Mouse (Mus musculus) testis, postnatal 14 days (tissue): ENCODE data around the gene Ust.

Experiments
- DNase-seq: peaks from one replicate; pipeline ENCODE4 v3.0.0; 2021; ENCODE audit warnings: low spot score

Ust gene

GRCm38 (mm10) chr10:8224641-8225040 lies 294.0 kb downstream of the Ust start:
- no peak for DNase-seq

GRCm38 (mm10) chr10:8224046-8224445 lies 294.6 kb downstream of the Ust start:
- no peak for DNase-seq

GRCm38 (mm10) chr10:8216946-8217345 lies 301.7 kb downstream of the Ust start:
- DNase-seq: no peak

- no peak for DNase-seq
Observed at GRCm38 (mm10) chr10:8215181-8215580, 303.4 kb downstream of the Ust start.

- DNase-seq: no peak
Observed at GRCm38 (mm10) chr10:8213906-8214421, 304.7 kb downstream of the Ust start.

GRCm38 (mm10) chr10:8213266-8213905 lies 305.2 kb downstream of the Ust start:
- DNase-seq: no peak

GRCm38 (mm10) chr10:8212611-8213226 lies 305.9 kb downstream of the Ust start:
- DNase-seq: no peak

- no peak for DNase-seq
Observed at GRCm38 (mm10) chr10:8211694-8212093, 306.9 kb downstream of the Ust start.

- no peak for DNase-seq
Observed at GRCm38 (mm10) chr10:8210366-8210765, 308.3 kb downstream of the Ust start.

GRCm38 (mm10) chr10:8207358-8207757 lies 311.3 kb downstream of the Ust start:
- peak; percentile 87 for DNase-seq

GRCm38 (mm10) chr10:8203681-8204080 lies 314.9 kb downstream of the Ust start:
- DNase-seq: no peak

- no peak for DNase-seq
Observed at GRCm38 (mm10) chr10:8199816-8200215, 318.8 kb downstream of the Ust start.

- DNase-seq: no peak
Observed at GRCm38 (mm10) chr10:8199026-8199756, 319.4 kb downstream of the Ust start.

GRCm38 (mm10) chr10:8197661-8198060 lies 321.0 kb downstream of the Ust start:
- no peak for DNase-seq

- DNase-seq: peak; percentile 22
Observed at GRCm38 (mm10) chr10:8196300-8196699, 322.3 kb downstream of the Ust start.

GRCm38 (mm10) chr10:8195730-8196129 lies 322.9 kb downstream of the Ust start:
- DNase-seq: no peak

- no peak for DNase-seq
Observed at GRCm38 (mm10) chr10:8189331-8189981, 329.2 kb downstream of the Ust start.

- DNase-seq: no peak
Observed at GRCm38 (mm10) chr10:8185586-8185985, 333.0 kb downstream of the Ust start.

GRCm38 (mm10) chr10:8184711-8185110 lies 333.9 kb downstream of the Ust start:
- DNase-seq: no peak

GRCm38 (mm10) chr10:8183171-8183570 lies 335.5 kb downstream of the Ust start:
- no peak for DNase-seq

- no peak for DNase-seq
Observed at GRCm38 (mm10) chr10:8181596-8182185, 336.9 kb downstream of the Ust start.

GRCm38 (mm10) chr10:8177618-8178017 lies 341.0 kb downstream of the Ust start:
- no peak for DNase-seq
